Mouse (Mus musculus): ENCODE measurements around the gene 4930564D02Rik.

DNA sequence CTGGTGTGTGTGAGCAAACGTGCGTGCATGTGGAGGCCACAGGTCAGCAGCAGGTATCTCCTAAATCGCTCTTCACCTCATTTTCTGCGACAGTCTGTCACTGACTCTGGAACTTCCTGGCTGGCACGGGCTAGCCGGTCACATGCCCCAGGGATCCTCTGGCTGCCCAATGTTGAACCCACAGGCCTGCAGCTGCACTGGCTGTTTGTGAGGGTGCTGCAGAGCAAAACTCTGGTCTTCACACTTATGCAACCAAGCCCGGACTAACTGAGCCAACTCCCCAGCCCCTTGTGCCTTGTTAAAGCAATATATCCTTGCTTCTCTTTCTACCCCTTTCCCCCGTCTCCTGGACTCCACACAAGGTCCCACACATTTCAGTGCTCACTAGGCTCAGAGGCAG lies 19.0 kb upstream of the 4930564D02Rik start:
- no peak for TF ChIP-seq CTCF (IDR thresholded peaks at IDR 0.05; ENCODE audit: control insufficient read depth, insufficient read depth, insufficient read length)
- TF ChIP-seq MYOD1 (IDR thresholded peaks at IDR 0.05; ENCODE audit: control insufficient read depth, insufficient read length, low read depth) = no peak

Measured in C2C12 (cell line).